Mouse (Mus musculus) macrophage (primary cell): Measurements from ENCODE around the gene Pygl. TPM values are rescaled to one million over a fixed set of nuclear protein-coding genes. Genes with fewer than 3 reads are reported as not detected.
A peak's percentile ranks its signal among the peaks of the same experiment; 100 is the strongest.

Experiments
- H3K27ac ChIP-seq: fragments of 350-480 bp; formaldehyde crosslinking; 2 replicates; pipeline ENCODE4 v1.9.0; 2021
- H3K36me3 ChIP-seq: fragments of 350-480 bp; formaldehyde crosslinking; 2 replicates; pipeline ENCODE4 v1.9.0; 2021; ENCODE audit errors: inconsistent target
- H3K4me3 ChIP-seq: fragments of 350-480 bp; formaldehyde crosslinking; 2 replicates; pipeline ENCODE4 v1.9.0; 2021; ENCODE audit errors: inconsistent target
- H3K79me2 ChIP-seq: fragments of 350-480 bp; formaldehyde crosslinking; 2 replicates; pipeline ENCODE4 v1.9.0; 2021; ENCODE audit errors: inconsistent target
- WGBS: methylation state at CpG from one replicate; pipeline ENCODE4 v1.1.7; 2026; ENCODE audit warnings: inconsistent platforms; ENCODE audit not compliant: missing documents; 5-methylcytosine and 5-hydroxymethylcytosine counted together
- polyA plus RNA-seq: library from polyadenylated mRNA; stranded (reverse); fragments of 250-400 nt; gene quantifications from 3 replicates; pipeline ENCODE4 v1.2.4, GENCODE M21; 2018; ENCODE audit warnings: inconsistent platforms

Pygl gene
- polyA plus RNA-seq, 1 experiment from 2014 or later, result 51.6 TPM

- 58% methylated on average over 4 of the region's 5 CpGs for WGBS
- Histone ChIP-seq H3K4me3 (no peak overlapping the region), H3K27ac (no peak overlapping the region), H3K36me3 (no peaks in the 10 kb centered on the region), H3K79me2 (no peaks in the 10 kb centered on the region)
Measured at GRCm38 (mm10) chr12:70239741-70240140, 8.5 kb upstream of the Pygl start.

- no peaks in the 10 kb centered on the region for H3K36me3 ChIP-seq
- no peaks in the 10 kb centered on the region for H3K79me2 ChIP-seq
- no peak overlapping the region for H3K27ac ChIP-seq
- 41% methylated on average over 8 of the region's 8 CpGs for WGBS
- H3K4me3 ChIP-seq, result no peak overlapping the region
Measured at GRCm38 (mm10) chr12:70238604-70239003, 7.3 kb upstream of the Pygl start.

- 6% methylated on average over 13 of the region's 13 CpGs for WGBS
- peak overlapping the region; percentile 20; the same call in 1 of the 2 replicates for H3K4me3 ChIP-seq
- no peak overlapping the region for H3K27ac ChIP-seq
- no peaks in the 10 kb centered on the region for H3K79me2 ChIP-seq
- no peaks in the 10 kb centered on the region for H3K36me3 ChIP-seq
Measured at GRCm38 (mm10) chr12:70234938-70235484, 3.7 kb upstream of the Pygl start.

- 0% methylated on average over 5 of the region's 6 CpGs for WGBS
- no peaks in the 10 kb centered on the region for H3K79me2 ChIP-seq
- H3K27ac ChIP-seq, result no peak overlapping the region
Measured at GRCm38 (mm10) chr12:70234411-70234810, 3.1 kb upstream of the Pygl start.

GRCm38 (mm10) chr12:70233637-70234315 is 2.5 kb upstream of the Pygl start:
- WGBS, result 43% methylated on average over 6 of the region's 6 CpGs
- Histone ChIP-seq H3K36me3 (no peaks in the 10 kb centered on the region), H3K79me2 (no peaks in the 10 kb centered on the region), H3K27ac (no peak overlapping the region), H3K4me3 (no peak overlapping the region)

More at GRCm38 (mm10) chr12:70234411-70234810, 3.1 kb upstream of the Pygl start:
- Histone ChIP-seq H3K36me3 (no peaks in the 10 kb centered on the region), H3K4me3 (no peak overlapping the region)

GRCm38 (mm10) chr12:70232020-70232544 is 794 bp upstream of the Pygl start:
- no peak overlapping the region for H3K27ac ChIP-seq
- 21% methylated on average over 5 of the region's 5 CpGs for WGBS
- H3K36me3 ChIP-seq, result no peaks in the 10 kb centered on the region
- no peaks in the 10 kb centered on the region for H3K79me2 ChIP-seq
- no peak overlapping the region for H3K4me3 ChIP-seq

GRCm38 (mm10) chr12:70228155-70228554 is 3.1 kb downstream of the Pygl start:
- Histone ChIP-seq H3K79me2 (peaks cover 9% of the 10 kb centered on the region; the same call in 1 of the 2 replicates), H3K4me3 (peak overlapping the region; percentile 31), H3K27ac (peak overlapping the region; percentile 53), H3K36me3 (no peaks in the 10 kb centered on the region)
- WGBS, result 89% methylated on average over 10 of the region's 11 CpGs

- Histone ChIP-seq H3K27ac (peak overlapping the region; percentile 65), H3K4me3 (peak overlapping the region; percentile 73), H3K36me3 (no peaks in the 10 kb centered on the region), H3K79me2 (peaks cover 9% of the 10 kb centered on the region; the same call in 1 of the 2 replicates)
- WGBS, result 1% methylated on average over 50 of the region's 52 CpGs
Measured at GRCm38 (mm10) chr12:70227121-70227932, 4.0 kb downstream of the Pygl start.

- H3K4me3 ChIP-seq, result peak overlapping the region; percentile 73
- peak overlapping the region; percentile 65 for H3K27ac ChIP-seq
- no peaks in the 10 kb centered on the region for H3K36me3 ChIP-seq
- 23% methylated on average over 5 of the region's 5 CpGs for WGBS
- H3K79me2 ChIP-seq, result peaks cover 9% of the 10 kb centered on the region; the same call in 1 of the 2 replicates
Measured at GRCm38 (mm10) chr12:70226655-70227054, 4.6 kb downstream of the Pygl start.

GRCm38 (mm10) chr12:70223331-70223730 is 8.0 kb downstream of the Pygl start:
- no peak overlapping the region for H3K4me3 ChIP-seq
- H3K27ac ChIP-seq, result no peak overlapping the region
- H3K79me2 ChIP-seq, result peaks cover 9% of the 10 kb centered on the region; the same call in 1 of the 2 replicates
- no peaks in the 10 kb centered on the region for H3K36me3 ChIP-seq
- 85% methylated on average over 4 of the region's 4 CpGs for WGBS

- Histone ChIP-seq H3K79me2 (peaks cover 9% of the 10 kb centered on the region; the same call in 1 of the 2 replicates), H3K4me3 (no peak overlapping the region), H3K27ac (no peak overlapping the region), H3K36me3 (0 out of 2 replicates have a peak, but pooled peaks cover 8% of the 10 kb centered on the region)
- 66% methylated on average over 5 of the region's 5 CpGs for WGBS
Measured at GRCm38 (mm10) chr12:70221425-70221824, 9.9 kb downstream of the Pygl start.

- WGBS, result 22% methylated on average over 8 of the region's 8 CpGs
- Histone ChIP-seq H3K79me2 (no peaks in the 10 kb centered on the region; the same call in 1 of the 2 replicates), H3K4me3 (no peak overlapping the region), H3K27ac (no peak overlapping the region), H3K36me3 (0 out of 2 replicates have a peak, but pooled peaks cover 15% of the 10 kb centered on the region)
Measured at GRCm38 (mm10) chr12:70218795-70219540, 12.3 kb downstream of the Pygl start.

GRCm38 (mm10) chr12:70216229-70216800 is 15.0 kb downstream of the Pygl start:
- 95% methylated on average over 16 of the region's 16 CpGs for WGBS
- no peaks in the 10 kb centered on the region for H3K79me2 ChIP-seq
- no peak overlapping the region for H3K4me3 ChIP-seq
- peaks cover 15% of the 10 kb centered on the region; the same call in 1 of the 2 replicates for H3K36me3 ChIP-seq
- no peak overlapping the region for H3K27ac ChIP-seq

- WGBS, result 91% methylated on average over 8 of the region's 8 CpGs
- H3K4me3 ChIP-seq, result no peak overlapping the region
- H3K79me2 ChIP-seq, result no peaks in the 10 kb centered on the region
- peaks cover 15% of the 10 kb centered on the region; the same call in 1 of the 2 replicates for H3K36me3 ChIP-seq
- H3K27ac ChIP-seq, result no peak overlapping the region
Measured at GRCm38 (mm10) chr12:70214281-70214680, 17.0 kb downstream of the Pygl start.
